Mouse (Mus musculus): ENCODE measurements around the gene Acox2. TPM values are rescaled to one million over a fixed set of nuclear protein-coding genes. Genes with fewer than 3 reads are reported as not detected.
A peak's percentile ranks its signal among the peaks of the same experiment; 100 is the strongest.

The Acox2 gene
- polyA plus RNA-seq, 1 experiment from 2014 or later = not detected

- ATAC-seq (ENCODE audit: low FRiP score, low TSS enrichment) = no peak
- no peak overlapping the region for H3K9ac ChIP-seq (replicated peaks; ENCODE audit: low read length)
Observed at GRCm38 (mm10) chr14:8243136-8243888, 15.8 kb downstream of the Acox2 start.

GRCm38 (mm10) chr14:8242388-8242920 lies 16.7 kb downstream of the Acox2 start:
- Histone ChIP-seq H3K4me3 (replicated peaks; ENCODE audit: low read depth, low read length) (no peak overlapping the region), H3K27ac (replicated peaks; ENCODE audit: low read depth, low read length) (peak overlapping the region; percentile 52; the same call in 1 of the 2 replicates), H3K9me3 (ENCODE audit: control insufficient read depth, low read length) (no peaks in the 10 kb centered on the region), H3K9ac (replicated peaks; ENCODE audit: low read length) (no peak overlapping the region), H3K27me3 (ENCODE audit: control insufficient read depth, insufficient read depth, low read length) (no peaks in the 10 kb centered on the region), H3K4me1 (ENCODE audit: control insufficient read depth, insufficient read depth, low read length) (0 out of 2 replicates have a peak, but pooled peaks cover 7% of the 10 kb centered on the region), H3K4me2 (ENCODE audit: low read length) (no peak overlapping the region), H3K36me3 (ENCODE audit: control insufficient read depth, insufficient read depth, low read length) (no peaks in the 10 kb centered on the region)
- DNase-seq = peak; percentile 64
- 64% methylated on average over 5 of the region's 5 CpGs for WGBS
- no peak for ATAC-seq (ENCODE audit: low FRiP score, low TSS enrichment)

More at GRCm38 (mm10) chr14:8243136-8243888, 15.8 kb downstream of the Acox2 start:
- Histone ChIP-seq H3K4me2 (ENCODE audit: low read length) (no peak overlapping the region), H3K9me3 (ENCODE audit: control insufficient read depth, low read length) (no peaks in the 10 kb centered on the region), H3K4me3 (replicated peaks; ENCODE audit: low read depth, low read length) (no peak overlapping the region), H3K27ac (replicated peaks; ENCODE audit: low read depth, low read length) (peak overlapping the region; percentile 52; the same call in 1 of the 2 replicates), H3K27me3 (ENCODE audit: control insufficient read depth, insufficient read depth, low read length) (no peaks in the 10 kb centered on the region), H3K4me1 (ENCODE audit: control insufficient read depth, insufficient read depth, low read length) (0 out of 2 replicates have a peak, but pooled peaks cover 7% of the 10 kb centered on the region), H3K36me3 (ENCODE audit: control insufficient read depth, insufficient read depth, low read length) (no peaks in the 10 kb centered on the region)
- WGBS = 58% methylated on average over 8 of the region's 8 CpGs
- DNase-seq = peak; percentile 46

- no peak overlapping the region for H3K9ac ChIP-seq (replicated peaks; ENCODE audit: low read length)
- DNase-seq (no peak), ATAC-seq (ENCODE audit: low FRiP score, low TSS enrichment) (no peak)
- H3K4me2 ChIP-seq (ENCODE audit: low read length) = no peak overlapping the region
- H3K4me3 ChIP-seq (replicated peaks; ENCODE audit: low read depth, low read length) = no peak overlapping the region
- H3K27ac ChIP-seq (replicated peaks; ENCODE audit: low read depth, low read length) = no peak overlapping the region
- H3K4me1 ChIP-seq (ENCODE audit: control insufficient read depth, insufficient read depth, low read length) = 0 out of 2 replicates have a peak, but pooled peaks cover 7% of the 10 kb centered on the region
- no peaks in the 10 kb centered on the region for H3K27me3 ChIP-seq (ENCODE audit: control insufficient read depth, insufficient read depth, low read length)
- no peaks in the 10 kb centered on the region for H3K9me3 ChIP-seq (ENCODE audit: control insufficient read depth, low read length)
- H3K36me3 ChIP-seq (ENCODE audit: control insufficient read depth, insufficient read depth, low read length) = no peaks in the 10 kb centered on the region
Observed at GRCm38 (mm10) chr14:8241816-8242215, 17.3 kb downstream of the Acox2 start.

GRCm38 (mm10) chr14:8233252-8233651 lies 25.9 kb downstream of the Acox2 start:
- ATAC-seq (ENCODE audit: low FRiP score, low TSS enrichment) = no peak
- Histone ChIP-seq H3K27ac (replicated peaks; ENCODE audit: low read depth, low read length) (no peak overlapping the region), H3K27me3 (ENCODE audit: control insufficient read depth, insufficient read depth, low read length) (no peaks in the 10 kb centered on the region), H3K9me3 (ENCODE audit: control insufficient read depth, low read length) (no peaks in the 10 kb centered on the region), H3K4me2 (ENCODE audit: low read length) (no peak overlapping the region), H3K36me3 (ENCODE audit: control insufficient read depth, insufficient read depth, low read length) (no peaks in the 10 kb centered on the region), H3K9ac (replicated peaks; ENCODE audit: low read length) (no peak overlapping the region), H3K4me3 (replicated peaks; ENCODE audit: low read depth, low read length) (no peak overlapping the region), H3K4me1 (ENCODE audit: control insufficient read depth, insufficient read depth, low read length) (no peaks in the 10 kb centered on the region)
- 75% methylated on average over 1 of the region's 1 CpGs for WGBS
- DNase-seq = no peak

GRCm38 (mm10) chr14:8232155-8232910 lies 26.8 kb downstream of the Acox2 start:
- Histone ChIP-seq H3K4me2 (ENCODE audit: low read length) (no peak overlapping the region), H3K4me1 (ENCODE audit: control insufficient read depth, insufficient read depth, low read length) (no peaks in the 10 kb centered on the region), H3K27me3 (ENCODE audit: control insufficient read depth, insufficient read depth, low read length) (no peaks in the 10 kb centered on the region), H3K4me3 (replicated peaks; ENCODE audit: low read depth, low read length) (no peak overlapping the region), H3K27ac (replicated peaks; ENCODE audit: low read depth, low read length) (no peak overlapping the region), H3K36me3 (ENCODE audit: control insufficient read depth, insufficient read depth, low read length) (no peaks in the 10 kb centered on the region), H3K9ac (replicated peaks; ENCODE audit: low read length) (no peak overlapping the region), H3K9me3 (ENCODE audit: control insufficient read depth, low read length) (no peaks in the 10 kb centered on the region)
- no peak for DNase-seq
- WGBS = 93% methylated on average over 6 of the region's 6 CpGs
- ATAC-seq (ENCODE audit: low FRiP score, low TSS enrichment) = no peak

- Histone ChIP-seq H3K27me3 (ENCODE audit: control insufficient read depth, insufficient read depth, low read length) (no peaks in the 10 kb centered on the region), H3K4me3 (replicated peaks; ENCODE audit: low read depth, low read length) (no peak overlapping the region), H3K36me3 (ENCODE audit: control insufficient read depth, insufficient read depth, low read length) (no peaks in the 10 kb centered on the region), H3K9ac (replicated peaks; ENCODE audit: low read length) (no peak overlapping the region), H3K27ac (replicated peaks; ENCODE audit: low read depth, low read length) (no peak overlapping the region), H3K4me1 (ENCODE audit: control insufficient read depth, insufficient read depth, low read length) (no peaks in the 10 kb centered on the region), H3K9me3 (ENCODE audit: control insufficient read depth, low read length) (no peaks in the 10 kb centered on the region), H3K4me2 (ENCODE audit: low read length) (no peak overlapping the region)
- ATAC-seq (ENCODE audit: low FRiP score, low TSS enrichment) = no peak
- no peak for DNase-seq
- 89% methylated on average over 9 of the region's 9 CpGs for WGBS
Observed at GRCm38 (mm10) chr14:8229367-8230019, 29.7 kb downstream of the Acox2 start.

- no peak overlapping the region for H3K27ac ChIP-seq (replicated peaks; ENCODE audit: low read depth, low read length)
- H3K9me3 ChIP-seq (ENCODE audit: control insufficient read depth, low read length) = no peaks in the 10 kb centered on the region
- WGBS = 89% methylated on average over 2 of the region's 2 CpGs
- no peak overlapping the region for H3K9ac ChIP-seq (replicated peaks; ENCODE audit: low read length)
- H3K4me1 ChIP-seq (ENCODE audit: control insufficient read depth, insufficient read depth, low read length) = no peaks in the 10 kb centered on the region
- H3K27me3 ChIP-seq (ENCODE audit: control insufficient read depth, insufficient read depth, low read length) = no peaks in the 10 kb centered on the region
- no peak for DNase-seq
- no peak overlapping the region for H3K4me2 ChIP-seq (ENCODE audit: low read length)
- no peak overlapping the region for H3K4me3 ChIP-seq (replicated peaks; ENCODE audit: low read depth, low read length)
- peaks cover 7% of the 10 kb centered on the region; the same call in 1 of the 2 replicates for H3K36me3 ChIP-seq (ENCODE audit: control insufficient read depth, insufficient read depth, low read length)
- ATAC-seq (ENCODE audit: low FRiP score, low TSS enrichment) = no peak
Observed at GRCm38 (mm10) chr14:8224805-8225204, 34.3 kb downstream of the Acox2 start.

- DNase-seq = no peak
- Histone ChIP-seq H3K36me3 (ENCODE audit: control insufficient read depth, insufficient read depth, low read length) (peaks cover 7% of the 10 kb centered on the region; the same call in 1 of the 2 replicates), H3K9me3 (ENCODE audit: control insufficient read depth, low read length) (no peaks in the 10 kb centered on the region), H3K9ac (replicated peaks; ENCODE audit: low read length) (no peak overlapping the region), H3K4me1 (ENCODE audit: control insufficient read depth, insufficient read depth, low read length) (peaks cover 2% of the 10 kb centered on the region; the same call in 1 of the 2 replicates), H3K4me2 (ENCODE audit: low read length) (no peak overlapping the region), H3K27ac (replicated peaks; ENCODE audit: low read depth, low read length) (no peak overlapping the region), H3K4me3 (replicated peaks; ENCODE audit: low read depth, low read length) (no peak overlapping the region), H3K27me3 (ENCODE audit: control insufficient read depth, insufficient read depth, low read length) (no peaks in the 10 kb centered on the region)
- WGBS = 86% methylated on average over 10 of the region's 10 CpGs
- no peak for ATAC-seq (ENCODE audit: low FRiP score, low TSS enrichment)
Observed at GRCm38 (mm10) chr14:8223506-8224293, 35.5 kb downstream of the Acox2 start.

All from midbrain, embryonic 14.5 days (tissue).